Mouse (Mus musculus) brain, embryonic 14.5 days (tissue): ENCODE measurements around the gene Cdyl.

Source experiments
- CTCF ChIP-seq: fragments of 200-500 bp; IDR thresholded peaks from 2 replicates; pipeline ENCODE4 v1.5.1; 2012; ENCODE audit warnings: inconsistent platforms, mild to moderate bottlenecking, moderate library complexity, borderline replicate concordance; ENCODE audit not compliant: insufficient read depth, insufficient read length; ENCODE audit errors: extremely low read depth
- POLR2A ChIP-seq: fragments of 200-500 bp; IDR thresholded peaks from 2 replicates; pipeline ENCODE4 v1.6.1; 2012; ENCODE audit warnings: mild to moderate bottlenecking, inconsistent platforms, borderline replicate concordance; ENCODE audit not compliant: poor library complexity, insufficient read depth, insufficient read length, severe bottlenecking; ENCODE audit errors: extremely low read depth

GRCm38 (mm10) chr13:35676921-35677320 is 17.3 kb downstream of the Cdyl start:
- TF ChIP-seq CTCF, result no peak
- no peak for TF ChIP-seq POLR2A
